Mouse (Mus musculus) liver, embryonic 11.5 days (tissue): Measurements from ENCODE around the gene Ralgapa2. TPM values are rescaled to one million over a fixed set of nuclear protein-coding genes. Genes with fewer than 3 reads are reported as not detected.
A peak's percentile ranks its signal among the peaks of the same experiment; 100 is the strongest.

ENCODE experiments used
- ATAC-seq: fragments of 200-750 bp; cut with Nextera tagmentation; replicated peaks from 2 replicates; pipeline ENCODE4 v1.8.0; 2017; ENCODE audit warnings: moderate number of reproducible peaks, mild to moderate bottlenecking, moderate TSS enrichment, moderate library complexity; ENCODE audit not compliant: low FRiP score
- DNase-seq: peaks from one replicate; pipeline ENCODE4 v3.0.0-alpha.2; 2017; ENCODE audit warnings: low spot score
- H3K27ac ChIP-seq: fragments of 300-500 bp; sonication (generic); 2 replicates; pipeline ENCODE4 v1.5.1; 2014; ENCODE audit warnings: mild to moderate bottlenecking, low read depth, low read length, control low read depth
- H3K27me3 ChIP-seq: fragments of 300-500 bp; sonication (generic); replicated peaks from 2 replicates; pipeline ENCODE4 v1.6.1; 2014; ENCODE audit warnings: low read length, mixed read lengths; ENCODE audit not compliant: control insufficient read depth, insufficient read depth
- H3K36me3 ChIP-seq: fragments of 300-500 bp; sonication (generic); 2 replicates; pipeline ENCODE4 v1.6.1; 2014; ENCODE audit warnings: mild to moderate bottlenecking, low read length, moderate library complexity, mixed read lengths; ENCODE audit not compliant: control insufficient read depth, insufficient read depth
- H3K4me1 ChIP-seq: fragments of 300-500 bp; sonication (generic); replicated peaks from 2 replicates; pipeline ENCODE4 v1.6.1; 2014; ENCODE audit warnings: low read length, mixed read lengths; ENCODE audit not compliant: control insufficient read depth, insufficient read depth
- H3K4me2 ChIP-seq: fragments of 300-500 bp; sonication (generic); 2 replicates; pipeline ENCODE4 v1.6.1; 2014; ENCODE audit warnings: mild to moderate bottlenecking, control low read depth, moderate library complexity
- H3K4me3 ChIP-seq: fragments of 300-500 bp; sonication (generic); 2 replicates; pipeline ENCODE4 v1.5.1; 2014; ENCODE audit warnings: low read depth, low read length, control low read depth
- H3K9ac ChIP-seq: fragments of 300-500 bp; sonication (generic); 2 replicates; pipeline ENCODE4 v1.6.1; 2014; ENCODE audit warnings: low read depth, low read length, control low read depth
- H3K9me3 ChIP-seq: fragments of 300-500 bp; sonication (generic); 2 replicates; pipeline ENCODE4 v1.6.1; 2016; ENCODE audit warnings: low read length, inconsistent platforms, mixed read lengths; ENCODE audit not compliant: control insufficient read depth
- WGBS: fragments of 180-500 bp; shearing (Covaris S2); extraction: QIAGEN DNeasy Blood & Tissue Kit; methylation state at CpG from one replicate; pipeline ENCODE4 v1.1.7; 2014; 5-methylcytosine and 5-hydroxymethylcytosine counted together
- polyA plus RNA-seq: library from polyadenylated mRNA; unstranded; fragments of >200 nt; fragmentation: Nextera tagmentation; extraction: Ambion mirVana; gene quantifications from 2 replicates; pipeline ENCODE4 v1.2.1, GENCODE M21; 2014

Ralgapa2 gene
- polyA plus RNA-seq, 1 experiment from 2014 or later: 13.0 TPM

GRCm38 (mm10) chr2:146246409-146247075 lies 265.6 kb downstream of the Ralgapa2 start:
- Histone ChIP-seq H3K9me3 (no peaks in the 10 kb centered on the region), H3K4me2 (no peak overlapping the region), H3K9ac (no peak overlapping the region), H3K4me1 (no peaks in the 10 kb centered on the region), H3K36me3 (no peaks in the 10 kb centered on the region), H3K27ac (no peak overlapping the region), H3K4me3 (no peak overlapping the region), H3K27me3 (no peaks in the 10 kb centered on the region)
- DNase-seq (no peak), ATAC-seq (no peak)
- 82% methylated on average over 4 of the region's 4 CpGs for WGBS

GRCm38 (mm10) chr2:146245401-146245800 lies 266.7 kb downstream of the Ralgapa2 start:
- Histone ChIP-seq H3K9me3 (no peaks in the 10 kb centered on the region), H3K27me3 (no peaks in the 10 kb centered on the region), H3K4me3 (no peak overlapping the region), H3K36me3 (no peaks in the 10 kb centered on the region), H3K27ac (no peak overlapping the region), H3K4me2 (no peak overlapping the region), H3K9ac (no peak overlapping the region), H3K4me1 (no peaks in the 10 kb centered on the region)
- no peak for DNase-seq
- 71% methylated on average over 7 of the region's 7 CpGs for WGBS
- ATAC-seq: no peak

- Histone ChIP-seq H3K27ac (no peak overlapping the region), H3K9me3 (no peaks in the 10 kb centered on the region), H3K27me3 (no peaks in the 10 kb centered on the region), H3K4me3 (no peak overlapping the region), H3K36me3 (no peaks in the 10 kb centered on the region), H3K4me1 (no peaks in the 10 kb centered on the region), H3K9ac (no peak overlapping the region), H3K4me2 (no peak overlapping the region)
- no peak for ATAC-seq
- DNase-seq: no peak
- 85% methylated on average over 2 of the region's 2 CpGs for WGBS
Observed at GRCm38 (mm10) chr2:146244049-146244448, 268.1 kb downstream of the Ralgapa2 start.

GRCm38 (mm10) chr2:146239196-146239747 lies 272.9 kb downstream of the Ralgapa2 start:
- Histone ChIP-seq H3K27ac (no peak overlapping the region), H3K9ac (no peak overlapping the region), H3K36me3 (no peaks in the 10 kb centered on the region), H3K4me2 (no peak overlapping the region), H3K4me1 (no peaks in the 10 kb centered on the region), H3K4me3 (no peak overlapping the region), H3K9me3 (no peaks in the 10 kb centered on the region), H3K27me3 (no peaks in the 10 kb centered on the region; the same call in 1 of the 2 replicates)
- WGBS: 83% methylated on average over 4 of the region's 4 CpGs
- DNase-seq: no peak
- ATAC-seq: no peak

GRCm38 (mm10) chr2:146231485-146231884 lies 280.7 kb downstream of the Ralgapa2 start:
- no peak overlapping the region for H3K9ac ChIP-seq
- H3K27ac ChIP-seq: no peak overlapping the region
- H3K36me3 ChIP-seq: no peaks in the 10 kb centered on the region
- WGBS: 85% methylated on average over 2 of the region's 2 CpGs
- no peak for DNase-seq
- no peak overlapping the region for H3K4me3 ChIP-seq
- no peak overlapping the region for H3K4me2 ChIP-seq
- peaks cover 23% of the 10 kb centered on the region for H3K27me3 ChIP-seq
- ATAC-seq: no peak
- no peaks in the 10 kb centered on the region for H3K4me1 ChIP-seq
- no peaks in the 10 kb centered on the region for H3K9me3 ChIP-seq

GRCm38 (mm10) chr2:146228435-146228834 lies 283.7 kb downstream of the Ralgapa2 start:
- Histone ChIP-seq H3K27ac (no peak overlapping the region), H3K9ac (no peak overlapping the region), H3K9me3 (no peaks in the 10 kb centered on the region), H3K4me2 (no peak overlapping the region), H3K36me3 (no peaks in the 10 kb centered on the region), H3K27me3 (peaks cover 54% of the 10 kb centered on the region), H3K4me1 (peaks cover 1% of the 10 kb centered on the region), H3K4me3 (no peak overlapping the region)
- no peak for DNase-seq
- 62% methylated on average over 2 of the region's 2 CpGs for WGBS
- no peak for ATAC-seq

GRCm38 (mm10) chr2:146227646-146228045 lies 284.5 kb downstream of the Ralgapa2 start:
- WGBS: 47% methylated on average over 3 of the region's 3 CpGs
- Histone ChIP-seq H3K9ac (no peak overlapping the region), H3K9me3 (no peaks in the 10 kb centered on the region), H3K4me2 (no peak overlapping the region), H3K27ac (no peak overlapping the region), H3K4me1 (peaks cover 8% of the 10 kb centered on the region), H3K4me3 (no peak overlapping the region), H3K27me3 (peaks cover 62% of the 10 kb centered on the region), H3K36me3 (no peaks in the 10 kb centered on the region)
- no peak for DNase-seq
- ATAC-seq: no peak

GRCm38 (mm10) chr2:146226484-146226883 lies 285.7 kb downstream of the Ralgapa2 start:
- ATAC-seq: no peak
- H3K4me1 ChIP-seq: peaks cover 17% of the 10 kb centered on the region

GRCm38 (mm10) chr2:146225818-146226217 lies 286.3 kb downstream of the Ralgapa2 start:
- Histone ChIP-seq H3K4me2 (no peak overlapping the region), H3K27ac (no peak overlapping the region), H3K9ac (no peak overlapping the region), H3K36me3 (no peaks in the 10 kb centered on the region), H3K4me3 (no peak overlapping the region), H3K9me3 (no peaks in the 10 kb centered on the region), H3K4me1 (peaks cover 21% of the 10 kb centered on the region), H3K27me3 (peaks cover 80% of the 10 kb centered on the region)
- WGBS: 19% methylated on average over 6 of the region's 6 CpGs
- DNase-seq: no peak
- no peak for ATAC-seq

More at GRCm38 (mm10) chr2:146226484-146226883, 285.7 kb downstream of the Ralgapa2 start:
- no peak overlapping the region for H3K4me2 ChIP-seq
- no peaks in the 10 kb centered on the region for H3K36me3 ChIP-seq
- no peaks in the 10 kb centered on the region for H3K9me3 ChIP-seq
- peak; percentile 47 for DNase-seq
- no peak overlapping the region for H3K9ac ChIP-seq
- WGBS: 4% methylated on average over 9 of the region's 9 CpGs
- H3K27me3 ChIP-seq: peaks cover 73% of the 10 kb centered on the region
- H3K27ac ChIP-seq: no peak overlapping the region
- H3K4me3 ChIP-seq: no peak overlapping the region
